ENCODE assay signal across 30 mouse cellular contexts in the genomic region with DNA sequence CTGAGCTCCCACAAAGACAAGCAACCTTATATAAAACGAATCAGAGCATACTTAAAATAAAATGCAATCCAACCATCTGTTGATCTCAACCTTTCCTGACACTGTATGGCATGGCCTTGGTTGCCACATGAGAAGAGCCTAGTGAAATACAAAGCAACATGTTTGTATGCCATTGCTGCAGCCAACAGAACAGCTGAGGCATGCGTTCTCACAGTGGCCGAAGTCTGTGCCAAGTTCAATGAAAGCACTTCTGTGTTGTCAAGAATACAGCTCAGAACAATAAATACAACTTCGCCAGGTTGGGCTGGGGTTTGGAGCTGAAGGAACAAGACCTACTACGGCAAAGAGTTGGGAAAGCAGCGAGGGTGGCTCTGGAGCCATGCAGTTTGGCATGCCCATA.
A peak's percentile ranks its signal among the peaks of the same experiment; 100 is the strongest.
DNase-seq lines count a peak whose midpoint lies in the region; ATAC-seq and TF ChIP-seq lines count a peak whose summit lies in the region.
"Had no signal": no experiment of that assay in that cellular context is flagged by ENCODE, and none has a peak within 500 bp of the region (broad histone marks: within the 10 kb centered on the region; RNA-seq: fewer than 3 reads in every experiment).

No protein-coding gene starts in this region.

- WGBS in heart, adult 2 months = 78% methylated on average over 6 of the region's 6 CpGs
- 74% methylated on average over 6 of the region's 6 CpGs for WGBS in midbrain, postnatal 0 days
- 85% methylated on average over 6 of the region's 6 CpGs for WGBS in midbrain, embryonic 14.5 days

- no peak overlapping the region for H3K27ac ChIP-seq in heart, adult 2 months
- H3K27ac ChIP-seq in midbrain, postnatal 0 days (ENCODE audit: low read depth, low read length) = no peak overlapping the region
- H3K27ac ChIP-seq in midbrain, embryonic 14.5 days (replicated peaks; ENCODE audit: low read depth, low read length) = no peak overlapping the region
- H3K27ac ChIP-seq: embryonic facial prominence, embryonic 10.5 days; embryonic facial prominence, embryonic 13.5 days; forebrain, embryonic 15.5 days; gastrocnemius, adult 2 months; heart, embryonic 10.5 days; heart, embryonic 13.5 days; hindbrain, embryonic 12.5 days; hindbrain, embryonic 15.5 days; intestine, embryonic 15.5 days had no signal

- H3K9ac ChIP-seq in heart, adult 2 months (ENCODE audit: low read depth, low read length) = no peak overlapping the region
- no peak overlapping the region for H3K9ac ChIP-seq in midbrain, postnatal 0 days (replicated peaks; ENCODE audit: low read length, poor library complexity, severe bottlenecking)
- no peak overlapping the region for H3K9ac ChIP-seq in midbrain, embryonic 14.5 days (replicated peaks; ENCODE audit: low read length)
- H3K9ac ChIP-seq: embryonic facial prominence, embryonic 13.5 days; forebrain, embryonic 15.5 days; heart, embryonic 13.5 days; hindbrain, embryonic 12.5 days; hindbrain, embryonic 15.5 days; intestine, embryonic 15.5 days had no signal

- TF ChIP-seq POLR2A in heart, adult 2 months (IDR thresholded peaks at IDR 0.05; ENCODE audit: insufficient read depth, low read depth, low read length) = no peak

- no peaks in the 10 kb centered on the region for H3K79me2 ChIP-seq in heart, adult 2 months (replicated peaks; ENCODE audit: control insufficient read depth, insufficient read depth, low read length)

- no peaks in the 10 kb centered on the region for H3K36me3 ChIP-seq in heart, adult 2 months (ENCODE audit: control insufficient read depth, insufficient read depth, low read length)
- H3K36me3 ChIP-seq in midbrain, postnatal 0 days (ENCODE audit: insufficient read depth, low read length) = no peaks in the 10 kb centered on the region
- H3K36me3 ChIP-seq in midbrain, embryonic 14.5 days (ENCODE audit: control insufficient read depth, insufficient read depth, low read length) = no peaks in the 10 kb centered on the region
- H3K36me3 ChIP-seq: embryonic facial prominence, embryonic 10.5 days; embryonic facial prominence, embryonic 13.5 days; forebrain, embryonic 15.5 days; heart, embryonic 10.5 days; heart, embryonic 13.5 days; hindbrain, embryonic 12.5 days; hindbrain, embryonic 15.5 days; intestine, embryonic 15.5 days had no signal

- no peaks in the 10 kb centered on the region for H3K27me3 ChIP-seq in heart, adult 2 months (ENCODE audit: control insufficient read depth, insufficient read depth, low read length)
- no peaks in the 10 kb centered on the region for H3K27me3 ChIP-seq in midbrain, postnatal 0 days (ENCODE audit: insufficient read depth, low read length)
- H3K27me3 ChIP-seq in midbrain, embryonic 14.5 days (ENCODE audit: control insufficient read depth, insufficient read depth, low read length) = no peaks in the 10 kb centered on the region
- H3K27me3 ChIP-seq: embryonic facial prominence, embryonic 13.5 days; forebrain, embryonic 15.5 days; hindbrain, embryonic 12.5 days; hindbrain, embryonic 15.5 days; intestine, embryonic 15.5 days; Patski had no signal

- H3K9me3 ChIP-seq in midbrain, postnatal 0 days (ENCODE audit: low read length) = no peaks in the 10 kb centered on the region
- H3K9me3 ChIP-seq in midbrain, embryonic 14.5 days (ENCODE audit: control insufficient read depth, low read length) = no peaks in the 10 kb centered on the region
- H3K9me3 ChIP-seq: embryonic facial prominence, embryonic 10.5 days; embryonic facial prominence, embryonic 13.5 days; forebrain, embryonic 15.5 days; heart, embryonic 10.5 days; heart, embryonic 13.5 days; hindbrain, embryonic 12.5 days; hindbrain, embryonic 15.5 days; intestine, embryonic 15.5 days had no signal

- H3K4me3 ChIP-seq in heart, adult 2 months = no peak overlapping the region
- no peak overlapping the region for H3K4me3 ChIP-seq in midbrain, postnatal 0 days (ENCODE audit: low read depth, low read length)
- H3K4me3 ChIP-seq in midbrain, embryonic 14.5 days (replicated peaks; ENCODE audit: low read depth, low read length) = no peak overlapping the region
- H3K4me3 ChIP-seq: embryonic facial prominence, embryonic 10.5 days; embryonic facial prominence, embryonic 13.5 days; erythroblast, embryonic 14.5 days; forebrain, embryonic 15.5 days; gastrocnemius, adult 2 months; heart, embryonic 10.5 days; heart, embryonic 13.5 days; hindbrain, embryonic 12.5 days; hindbrain, embryonic 15.5 days; intestine, embryonic 15.5 days had no signal

- TF ChIP-seq EP300 in heart, adult 2 months (IDR thresholded peaks at IDR 0.05; ENCODE audit: insufficient read depth, low read depth, low read length) = no peak

- intact Hi-C loops in heart, adult 2 months (cut with DNase I) = no loop called here

- TF ChIP-seq CTCF in heart, adult 2 months (IDR thresholded peaks at IDR 0.05) = no peak
- TF ChIP-seq CTCF in midbrain, postnatal 0 days (IDR thresholded peaks at IDR 0.05) = no peak

- peak; percentile 19 to 26 for DNase-seq in cerebellum, postnatal 10 days
- no peak for DNase-seq in cerebellum, adult 9-10 months
- DNase-seq in heart, adult 11 months = peak; percentile 28
- no peak for DNase-seq in heart, adult 2 months
- DNase-seq in midbrain, postnatal 0 days (ENCODE audit: low spot score) = peak; percentile 27
- no peak for DNase-seq in midbrain, embryonic 14.5 days
- no peak for DNase-seq in adrenal gland, adult (ENCODE audit: inconsistent age in 2 of 2, low spot score in 1 of 2)
- DNase-seq in frontal cortex, postnatal 10 days (ENCODE audit: low spot score in 2 of 2) = no peak
- DNase-seq: adrenal gland, adult 2 months; adrenal gland, postnatal 14 days; cerebellum, adult 18-20 months; cerebellum, adult 9-11 months; cerebellum, postnatal 36 days; embryo, embryonic 11 days; gastrocnemius, adult 2 months; gastrocnemius, postnatal 14 days; heart, adult 18-20 months; heart, postnatal 14 days; heart, postnatal 4 days; kidney, adult 11 months had no signal

- H3K4me1 ChIP-seq in heart, adult 2 months (ENCODE audit: control insufficient read depth, insufficient read depth, low read length) = no peaks in the 10 kb centered on the region
- H3K4me1 ChIP-seq in midbrain, postnatal 0 days (ENCODE audit: insufficient read depth, low read length) = no peaks in the 10 kb centered on the region
- no peaks in the 10 kb centered on the region for H3K4me1 ChIP-seq in midbrain, embryonic 14.5 days (ENCODE audit: control insufficient read depth, insufficient read depth, low read length)
- H3K4me1 ChIP-seq: heart, embryonic 10.5 days; hindbrain, embryonic 12.5 days; hindbrain, embryonic 15.5 days; intestine, embryonic 15.5 days had no signal

- H3K4me2 ChIP-seq in midbrain, postnatal 0 days (ENCODE audit: low read depth, low read length, poor library complexity, severe bottlenecking) = no peak overlapping the region
- no peak overlapping the region for H3K4me2 ChIP-seq in midbrain, embryonic 14.5 days (ENCODE audit: low read length)
- H3K4me2 ChIP-seq: embryonic facial prominence, embryonic 13.5 days; forebrain, embryonic 15.5 days; heart, embryonic 13.5 days; hindbrain, embryonic 12.5 days; hindbrain, embryonic 15.5 days; intestine, embryonic 15.5 days had no signal

- ATAC-seq in midbrain, postnatal 0 days (ENCODE audit: low FRiP score) = no peak
- no peak for ATAC-seq in midbrain, embryonic 14.5 days (ENCODE audit: low FRiP score, low TSS enrichment)
- ATAC-seq: forebrain, embryonic 15.5 days; intestine, embryonic 15.5 days; Patski had no signal

Comparison
In these comparisons a context has a peak if more than half of its experiments do, and no peak if none do; other contexts are left out.
1. DNase-seq: peak in cerebellum, postnatal 10 days (2 of 2), heart, adult 11 months (single experiment) and midbrain, postnatal 0 days (single experiment); none in cerebellum, adult 9-10 months (single experiment), heart, adult 2 months (0 of 2), midbrain, embryonic 14.5 days (single experiment), adrenal gland, adult (0 of 2) and frontal cortex, postnatal 10 days (0 of 2).